Mouse (Mus musculus) gastrocnemius, postnatal 25 days (tissue): ENCODE measurements at regions not wholly inside any gene's neighbourhood (a gene's known extent, or its start where the extent isn't known, plus 50 kb on each side); places are given as distances from the start of the nearest gene placed in this dataset.

ENCODE experiments used
- DNase-seq: peaks from one replicate; pipeline ENCODE4 v3.0.0; 2022

DNA sequence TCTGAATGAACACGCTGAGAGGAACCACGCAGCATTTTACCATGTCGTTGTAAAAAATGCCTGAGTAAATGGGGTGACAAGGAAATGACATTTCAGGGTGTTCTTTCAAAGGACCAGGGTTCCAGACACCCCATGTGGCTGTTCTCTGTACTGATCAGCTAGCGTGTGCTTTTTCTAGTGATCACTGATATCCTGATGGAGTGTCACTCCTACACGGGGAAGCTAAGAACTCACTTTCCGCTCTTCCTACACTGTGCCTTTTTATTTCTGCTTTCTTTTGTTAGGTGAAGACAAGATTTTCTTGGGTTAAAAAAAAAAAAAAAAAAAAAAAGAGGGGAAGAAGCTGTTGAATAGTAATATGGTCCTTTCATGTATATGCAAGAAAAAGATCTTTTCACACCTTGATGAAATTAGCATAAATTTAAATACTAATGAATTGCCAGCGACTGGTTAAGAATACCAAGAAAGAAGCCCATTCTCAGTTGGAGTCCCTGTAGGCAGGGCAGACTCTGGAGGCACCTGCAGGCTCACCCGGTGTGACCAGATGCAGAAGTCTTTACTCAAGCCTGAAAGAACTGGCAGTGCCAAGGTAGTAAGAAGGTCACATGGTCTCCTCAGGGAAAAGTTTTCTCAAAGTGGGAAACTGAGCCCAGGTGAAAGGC lies 270.2 kb upstream of the Irx2 start:
- DNase-seq = no peak

DNA sequence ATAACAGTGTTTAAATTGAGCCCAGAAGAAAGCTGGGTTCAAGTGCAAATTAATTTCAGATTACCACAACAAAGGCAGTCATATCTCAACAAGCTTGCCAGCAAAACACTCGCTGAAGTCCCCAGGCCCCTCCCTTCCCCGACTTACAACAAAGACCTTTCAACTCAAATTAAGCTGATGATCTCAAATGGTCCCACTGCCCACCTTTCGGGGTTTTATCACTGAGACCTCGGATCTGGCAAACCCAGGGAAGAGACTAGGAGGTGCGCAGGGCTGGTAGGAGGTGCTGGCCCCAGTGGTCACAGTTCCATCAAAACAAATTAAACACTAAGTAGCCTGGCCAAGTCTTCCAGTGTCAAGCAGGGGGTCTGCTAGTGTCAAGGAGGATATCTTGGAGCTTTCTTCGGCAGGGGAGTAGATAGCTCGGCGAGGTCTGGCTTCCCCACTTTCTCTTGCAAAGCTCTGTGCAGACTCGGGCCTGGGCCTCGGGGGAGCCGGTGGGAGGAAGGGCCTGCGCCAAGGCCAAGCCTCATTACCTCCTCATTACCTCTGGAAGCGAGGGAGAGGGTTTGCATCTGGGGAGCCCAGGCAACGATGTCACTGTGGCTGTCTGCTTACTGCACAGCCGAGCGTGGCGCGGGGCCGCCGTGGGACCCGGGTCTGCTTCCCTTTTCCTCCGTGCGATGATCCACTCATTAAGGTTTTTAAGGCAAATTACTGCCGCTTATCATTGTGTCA lies 262.9 kb upstream of the Irx2 start:
- no peak for DNase-seq

DNA sequence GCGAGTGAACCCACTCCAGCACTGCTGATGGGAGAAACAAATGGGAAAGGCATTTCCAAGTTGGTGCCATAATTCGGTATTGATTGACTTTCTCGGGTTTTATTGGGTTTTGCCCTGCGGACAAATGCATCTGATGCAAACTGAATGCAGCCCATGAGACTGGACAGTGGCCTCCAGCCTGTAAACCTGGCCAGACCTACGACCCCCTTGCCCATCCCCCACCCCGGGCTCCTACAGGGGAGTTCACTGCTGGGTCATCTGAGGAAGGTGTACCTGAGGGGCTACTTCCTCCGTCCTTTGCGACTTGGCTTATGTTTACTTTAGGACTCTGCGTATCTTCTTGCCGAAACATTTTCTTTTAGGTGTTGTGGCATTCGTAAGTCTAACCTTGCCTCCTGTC lies 262.3 kb upstream of the Irx2 start:
- no peak for DNase-seq

DNA sequence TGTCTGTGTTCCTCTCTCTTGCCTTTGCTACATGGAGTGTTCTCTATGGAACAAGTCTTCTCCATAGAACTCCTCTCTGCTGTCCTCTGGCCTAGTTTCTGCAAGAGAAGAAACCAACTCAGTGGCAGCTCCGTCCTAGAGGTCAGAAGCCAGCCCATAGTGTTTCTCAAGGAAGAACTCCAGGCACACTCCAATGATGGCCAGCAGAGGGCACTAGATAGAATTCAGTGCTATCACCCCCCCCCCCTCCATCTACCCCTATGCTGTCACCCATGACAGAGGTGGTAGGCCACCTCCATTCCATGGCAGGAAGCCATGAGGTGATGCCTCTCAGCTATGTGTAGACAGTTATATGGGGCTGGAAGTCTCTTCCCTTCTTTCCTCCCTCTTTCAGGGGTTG lies 258.5 kb upstream of the Irx2 start:
- no peak for DNase-seq

DNA sequence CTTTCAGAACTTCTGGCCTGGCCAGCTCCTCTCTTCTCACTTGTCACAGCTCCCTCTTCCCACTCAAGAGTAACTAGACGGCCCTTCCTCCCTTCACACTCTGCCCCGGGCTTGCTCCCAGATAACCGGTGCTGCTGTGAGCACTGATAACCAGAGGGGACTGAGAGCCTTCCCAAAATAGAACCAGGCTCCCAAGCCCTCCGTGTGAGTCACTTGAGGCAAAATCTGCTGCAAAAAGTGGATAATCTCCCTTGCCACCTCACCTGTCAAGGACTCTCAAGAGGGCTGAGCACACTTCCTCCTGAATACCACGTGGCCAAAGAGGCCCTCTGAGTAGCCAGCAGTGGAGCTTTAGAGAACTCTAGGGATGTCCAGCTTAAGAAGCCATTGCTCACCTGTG lies 257.6 kb upstream of the Irx2 start:
- DNase-seq = no peak

DNA sequence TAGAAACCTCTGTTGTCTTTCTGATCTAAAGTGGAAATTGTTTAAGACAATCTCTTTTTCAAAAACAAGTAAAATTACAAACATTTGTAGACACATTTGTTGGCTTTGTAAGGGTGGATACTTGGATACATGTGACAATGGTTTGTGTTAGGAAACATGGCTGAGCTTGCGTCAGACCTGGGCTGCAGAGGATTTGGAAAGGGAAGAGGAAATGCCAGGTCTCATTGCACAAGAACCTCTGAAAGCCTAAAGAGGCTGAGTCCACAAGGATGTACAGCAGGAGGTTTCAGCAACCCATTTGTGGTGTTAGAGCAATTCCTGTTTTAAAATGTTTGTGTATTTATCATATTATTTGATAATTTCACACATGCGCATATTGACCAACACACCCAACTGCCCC lies 235.3 kb upstream of the Irx2 start:
- no peak for DNase-seq

DNA sequence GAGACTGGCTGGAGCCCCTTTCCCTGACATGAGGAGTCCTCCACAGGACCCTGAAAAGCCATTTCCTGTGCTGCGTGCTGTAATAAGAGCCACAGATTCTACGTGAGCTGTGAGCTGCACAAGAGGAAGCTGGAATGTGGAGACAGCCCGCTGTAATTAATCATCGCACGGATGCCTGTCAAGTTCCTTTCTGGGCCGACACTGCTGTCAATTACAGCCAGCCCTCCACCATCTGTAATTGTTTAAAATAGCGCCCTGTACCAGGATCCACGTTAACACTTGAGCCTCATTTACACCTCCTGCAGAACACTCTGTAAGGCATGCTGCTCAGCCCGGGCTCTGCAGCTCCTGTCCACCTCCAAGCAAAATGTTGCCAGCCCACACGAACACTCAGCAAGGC lies 227.9 kb upstream of the Irx2 start:
- DNase-seq = no peak

DNA sequence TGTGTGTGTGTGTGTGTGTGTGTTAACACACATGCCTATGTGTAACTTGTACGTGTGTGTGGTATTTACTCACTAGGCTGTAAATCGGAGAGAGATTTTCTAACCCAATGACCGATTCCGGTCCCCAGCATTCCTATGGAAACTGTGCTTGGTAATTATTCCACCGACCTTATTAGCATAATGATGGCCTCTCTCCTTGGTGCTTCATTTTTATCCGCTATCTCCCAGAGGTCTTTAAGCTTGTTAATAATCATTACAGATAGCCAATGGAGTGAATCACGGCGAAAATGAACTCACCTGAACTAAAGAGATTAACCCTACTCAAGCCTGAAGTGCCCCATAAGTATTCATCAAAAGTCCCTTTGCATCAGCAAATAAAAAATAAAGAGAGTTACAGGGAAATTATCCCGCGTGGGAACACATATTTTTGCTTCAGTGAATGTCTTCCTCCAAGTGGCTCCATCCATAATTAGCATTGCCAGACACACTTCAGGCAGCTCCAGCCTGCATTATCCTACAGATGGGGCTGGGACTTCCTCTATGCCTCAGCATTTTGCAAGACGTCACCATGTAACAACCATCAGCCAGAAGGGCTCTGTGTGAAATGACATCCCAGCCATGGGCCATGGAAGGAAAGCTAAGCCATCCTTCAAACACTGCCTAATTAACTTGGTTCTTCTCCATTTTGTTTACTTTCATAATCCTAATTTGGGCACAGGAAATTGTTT lies 219.2 kb upstream of the Irx2 start:
- DNase-seq = no peak

DNA sequence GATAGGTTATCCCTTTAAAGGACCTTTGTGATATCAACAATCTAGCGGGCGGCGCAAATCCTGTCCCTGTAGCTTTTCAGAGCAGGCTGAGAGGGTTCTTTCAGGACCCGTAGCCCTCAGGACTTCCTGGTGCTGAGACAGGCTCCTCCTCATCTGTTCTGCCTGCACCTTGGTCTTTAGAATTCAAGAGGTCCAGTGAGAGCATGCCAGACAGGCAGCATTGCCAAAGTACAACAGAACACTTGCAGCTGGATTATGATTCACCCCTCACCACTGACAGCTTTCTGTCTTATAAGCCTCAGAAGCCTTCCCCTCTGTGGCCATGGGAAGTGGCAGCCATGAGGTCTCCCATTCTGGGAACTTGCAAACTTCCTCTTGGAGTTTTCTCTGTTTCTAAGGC lies 216.0 kb upstream of the Irx2 start:
- DNase-seq = no peak

DNA sequence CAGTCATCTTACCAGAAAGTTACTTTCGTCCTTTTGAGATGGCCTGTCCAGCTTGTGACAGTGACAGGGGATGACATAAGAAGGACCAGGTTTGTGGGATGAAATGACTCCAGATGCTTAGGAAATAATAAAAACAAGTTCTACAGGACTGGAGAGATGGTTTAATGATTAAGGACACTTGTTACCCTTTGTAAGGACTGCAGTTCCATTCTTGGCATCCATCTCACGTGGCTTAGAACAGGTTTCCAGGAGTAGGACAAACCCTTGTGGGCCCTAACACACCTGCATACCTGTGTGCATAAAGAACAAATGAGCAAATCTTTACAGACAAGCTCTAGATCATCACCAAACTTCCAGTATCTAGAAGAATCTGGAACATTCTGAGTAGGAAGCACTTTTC lies 211.6 kb upstream of the Irx2 start:
- no peak for DNase-seq

DNA sequence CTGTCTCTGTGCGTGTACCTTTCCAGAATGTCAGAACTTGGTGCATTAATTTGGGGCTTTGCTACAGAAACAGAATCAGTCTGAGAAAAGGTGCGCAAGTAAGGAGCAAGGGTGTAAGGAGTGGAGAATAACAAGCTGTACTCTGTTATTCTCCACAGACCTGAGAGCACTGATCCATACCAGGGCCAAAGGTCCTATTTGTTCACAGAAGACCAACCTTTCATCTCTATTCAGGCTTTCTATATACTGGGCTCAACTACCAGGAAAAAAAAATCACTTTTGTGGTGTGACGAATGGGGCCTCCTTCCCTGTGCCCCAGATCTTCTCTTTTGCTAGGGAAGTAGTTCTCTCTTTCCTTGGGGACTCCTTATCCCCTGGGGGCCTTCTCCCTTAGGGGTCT lies 210.8 kb upstream of the Irx2 start:
- DNase-seq = no peak

DNA sequence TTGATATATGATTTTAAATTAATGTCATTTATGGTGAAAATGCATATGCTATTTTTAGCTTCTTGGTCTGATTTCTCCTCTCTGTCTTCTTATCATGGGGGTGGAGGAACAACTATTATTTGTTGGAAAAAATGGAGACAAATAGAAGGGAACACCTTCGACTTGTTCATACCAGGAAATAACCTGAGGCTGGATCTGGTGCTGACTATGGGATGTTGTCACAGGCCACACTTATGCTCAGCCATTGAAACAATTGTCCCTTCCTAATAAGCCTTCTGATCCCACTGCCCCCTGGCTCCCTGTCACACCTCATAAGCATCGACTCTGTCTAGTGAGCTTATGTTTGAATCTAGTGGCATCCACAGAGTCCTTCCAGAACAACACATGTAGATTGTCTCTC lies 210.3 kb upstream of the Irx2 start:
- DNase-seq = no peak

DNA sequence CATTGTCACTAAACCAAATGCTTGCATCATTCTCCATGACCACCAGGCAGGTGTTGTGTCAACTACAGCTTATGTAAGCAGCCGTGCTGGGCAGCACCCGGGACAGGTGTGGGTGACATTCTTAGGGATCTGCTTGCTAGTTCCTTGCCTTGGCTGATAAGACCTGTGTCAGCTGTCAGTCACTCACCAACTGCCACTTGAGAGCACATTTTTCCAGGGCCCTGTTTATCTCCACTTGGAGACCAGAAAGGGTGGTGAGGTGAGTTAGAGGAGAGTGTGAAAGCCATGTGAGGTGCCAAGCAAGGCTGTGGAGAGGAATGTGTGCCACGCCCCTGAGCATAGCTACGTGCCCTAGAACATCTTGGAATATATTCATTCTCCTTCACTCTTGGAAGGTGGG lies 209.1 kb upstream of the Irx2 start:
- no peak for DNase-seq

DNA sequence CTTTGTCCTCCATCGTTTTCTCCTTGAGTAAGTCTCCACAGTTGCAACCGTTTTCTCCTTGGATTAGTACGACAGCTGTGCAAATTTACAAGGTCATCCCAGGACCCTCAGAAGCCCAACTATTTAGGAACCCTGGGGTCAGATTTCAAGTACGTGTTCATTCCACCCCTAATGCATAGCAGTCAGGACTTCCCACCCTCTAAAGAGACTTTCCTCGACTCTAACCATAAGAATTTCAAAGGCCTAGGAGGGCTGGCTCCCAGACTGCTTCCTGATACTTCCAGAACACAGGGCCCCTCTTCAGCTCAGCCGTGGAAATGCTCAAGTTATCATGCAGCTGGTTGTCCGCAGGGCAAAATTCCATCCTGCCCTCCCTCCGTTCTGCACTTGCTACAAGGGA lies 202.7 kb upstream of the Irx2 start:
- DNase-seq = no peak

DNA sequence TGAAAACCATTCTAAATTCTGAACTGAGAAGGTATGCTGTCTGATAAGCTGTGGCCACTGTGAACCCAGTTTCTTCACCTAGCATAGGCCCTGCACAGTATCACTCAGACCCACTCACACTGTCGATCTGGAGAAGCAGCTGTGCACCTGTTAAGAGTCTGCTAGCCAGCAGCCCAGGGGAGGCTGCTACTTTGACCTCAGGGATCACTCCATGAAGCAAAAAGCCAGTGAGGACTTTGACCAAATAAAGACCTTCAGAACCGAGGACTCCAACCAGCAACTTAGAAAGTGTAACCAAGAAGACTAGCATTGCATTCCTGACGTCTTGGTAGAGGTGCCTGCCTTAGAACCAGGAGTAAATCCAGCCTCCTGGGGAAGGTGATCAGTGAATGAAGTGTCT lies 183.3 kb upstream of the Irx2 start:
- no peak for DNase-seq

DNA sequence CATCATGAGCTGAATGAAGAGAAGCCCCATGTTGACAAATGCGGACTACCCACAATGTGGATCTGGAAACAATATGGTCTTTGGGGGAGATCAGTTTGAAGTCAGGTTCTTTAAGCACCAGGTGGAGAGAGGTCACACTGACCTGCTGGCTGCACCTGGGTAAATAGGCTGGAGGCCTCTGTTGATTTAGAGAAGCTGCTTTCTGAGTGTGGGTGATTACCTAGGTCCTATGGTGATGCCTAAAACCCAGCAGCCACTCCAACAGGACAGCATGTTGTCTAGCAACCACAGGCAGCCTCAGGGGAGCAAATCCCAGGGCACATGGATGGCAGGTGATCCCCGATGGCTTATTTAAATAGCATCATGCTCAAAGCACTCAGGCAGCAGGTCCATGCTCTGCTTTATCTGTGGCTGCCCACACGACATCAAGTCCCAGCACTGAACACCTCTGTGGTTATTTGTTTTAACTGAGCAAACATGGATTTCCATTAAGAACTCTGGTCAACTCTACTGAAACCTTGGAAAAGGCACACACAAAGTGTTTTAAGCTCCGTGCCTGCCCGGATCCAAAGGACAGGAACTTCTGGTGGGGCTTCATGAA lies 180.1 kb upstream of the Irx2 start:
- DNase-seq = no peak

DNA sequence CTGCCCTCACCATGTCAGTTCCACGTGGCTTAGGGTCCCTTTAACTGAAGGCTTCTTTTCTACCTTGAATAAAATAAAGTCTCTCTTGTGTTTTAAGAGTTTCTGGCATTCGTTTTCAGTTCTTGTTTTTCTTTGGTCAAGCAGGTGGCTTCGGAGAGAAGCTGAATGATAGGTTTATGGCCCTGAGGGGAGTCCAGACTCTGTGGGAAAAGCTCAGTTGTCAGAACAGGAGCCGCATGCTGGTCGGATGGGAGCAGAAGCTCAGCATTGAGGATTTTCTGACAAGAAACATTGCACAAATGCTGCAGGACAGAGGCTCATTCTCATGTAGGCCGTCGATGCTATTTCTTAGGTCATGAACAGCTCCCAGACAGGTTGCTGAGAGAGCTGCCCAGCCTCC lies 133.3 kb upstream of the Irx2 start:
- DNase-seq = no peak

DNA sequence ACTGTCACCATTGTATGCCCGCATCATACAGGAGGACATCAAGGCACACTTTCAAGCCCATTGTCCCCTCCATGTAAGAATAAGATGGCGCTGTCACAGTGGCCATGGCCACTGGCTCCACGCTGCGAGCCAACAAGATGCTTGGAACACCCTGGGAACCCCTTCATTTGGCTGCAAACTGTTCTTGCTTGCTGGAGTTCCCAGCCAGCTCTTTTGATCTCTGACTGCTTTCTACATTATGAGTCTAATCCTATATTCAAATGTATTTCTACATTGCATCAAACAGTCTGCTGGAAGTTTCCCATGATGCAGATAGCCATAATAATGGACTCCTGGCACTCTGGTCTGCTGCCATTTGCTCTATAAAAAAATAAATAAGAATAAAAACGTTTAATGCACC lies 131.6 kb upstream of the Irx2 start:
- DNase-seq = no peak

DNA sequence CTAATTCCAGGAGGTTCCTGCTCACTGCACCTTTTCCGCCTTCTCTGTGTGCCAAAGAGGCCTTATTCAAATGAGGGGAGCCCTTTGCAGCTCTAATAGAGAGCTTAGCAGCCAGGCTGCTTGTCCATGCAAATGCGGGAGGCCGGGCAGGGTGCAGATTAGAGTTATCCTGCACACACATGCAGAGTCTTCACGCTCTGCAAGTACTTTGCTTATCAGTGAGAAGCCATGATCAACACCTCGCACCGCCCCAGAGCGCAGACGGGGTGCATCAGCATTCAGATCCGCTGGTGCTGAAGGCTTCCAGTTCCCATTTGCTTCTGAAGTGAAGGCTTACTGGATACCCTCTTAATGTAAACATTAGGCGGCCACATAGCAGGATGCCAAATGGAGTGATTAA lies 131.1 kb upstream of the Irx2 start:
- no peak for DNase-seq

DNA sequence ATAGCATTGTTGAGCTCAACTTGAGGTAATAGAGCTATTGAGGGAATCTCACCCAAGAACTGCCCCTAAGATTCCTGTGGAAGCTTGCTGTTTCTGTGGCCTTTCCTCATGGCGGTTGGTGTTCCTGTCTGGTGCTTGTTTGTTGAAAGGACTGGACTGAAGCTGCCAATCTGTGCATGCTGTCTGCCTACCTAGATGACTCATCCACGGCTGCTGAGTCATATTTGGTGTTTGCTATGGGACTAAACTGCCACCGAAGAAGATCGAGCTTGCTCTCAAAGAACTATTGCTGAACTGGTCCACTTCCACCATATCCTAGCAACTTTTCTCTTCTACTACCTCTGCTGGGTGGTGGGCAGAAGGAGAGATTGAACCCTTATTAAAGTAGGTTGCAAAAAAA lies 122.7 kb upstream of the Irx2 start:
- DNase-seq = no peak

DNA sequence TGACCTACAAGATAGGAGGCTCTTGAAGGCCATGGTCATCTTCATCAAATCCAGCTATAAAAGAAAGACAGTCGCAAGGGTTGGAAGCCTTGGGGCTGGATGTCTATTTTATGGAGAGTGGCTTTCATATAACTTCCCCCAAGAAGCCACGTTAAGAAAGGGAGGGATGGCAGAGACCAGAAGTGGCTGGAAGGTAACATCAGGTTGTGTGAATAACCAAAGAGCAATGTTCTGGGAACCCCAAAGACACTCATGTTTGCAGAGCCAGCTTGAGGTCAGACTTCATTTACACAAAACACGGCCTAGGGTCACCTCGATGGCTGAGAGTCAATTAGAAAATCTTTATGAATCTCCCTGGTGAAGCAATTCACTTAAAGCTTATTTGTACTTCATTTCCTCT lies 90.0 kb upstream of the Irx2 start:
- no peak for DNase-seq

DNA sequence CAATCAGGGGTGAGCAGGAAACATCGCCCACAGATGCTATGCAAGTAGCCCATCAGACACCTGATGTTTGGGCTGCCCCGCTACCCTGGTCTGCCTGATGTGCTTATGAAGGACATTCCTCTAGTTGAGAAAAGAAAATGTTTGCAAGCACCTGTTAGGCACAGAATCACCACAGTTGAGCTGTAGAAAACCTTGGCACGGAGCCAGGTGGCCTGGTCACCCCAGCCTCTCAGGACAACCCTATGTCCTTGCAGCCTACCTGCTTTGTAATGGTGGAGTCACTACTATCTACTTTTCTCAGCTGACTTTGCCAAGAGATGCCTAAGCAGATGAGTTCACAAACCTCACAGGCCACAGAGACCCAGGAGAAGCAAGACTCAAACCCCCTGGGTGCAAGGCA lies 86.9 kb upstream of the Irx2 start:
- DNase-seq = no peak

DNA sequence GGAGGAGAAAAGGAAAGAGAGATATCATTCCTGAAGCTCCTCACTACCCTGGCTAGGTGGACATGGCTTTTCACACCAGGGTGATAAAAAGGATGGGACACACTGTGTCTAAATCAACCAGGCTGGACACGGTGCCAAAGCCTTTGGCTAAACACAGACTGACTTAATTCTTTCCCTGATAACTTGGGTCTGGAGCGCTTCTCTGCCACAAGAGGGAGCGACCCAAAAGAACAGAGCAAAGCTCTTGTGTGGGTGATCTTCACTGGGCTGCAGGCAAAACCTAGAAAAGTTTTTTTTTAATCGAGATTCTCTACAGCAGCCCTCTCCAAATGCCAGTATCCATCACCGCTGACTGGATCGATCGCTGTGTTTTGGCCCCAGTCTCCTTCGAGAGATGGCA lies 70.7 kb upstream of the Irx2 start:
- DNase-seq = no peak
